Mouse (Mus musculus): ENCODE measurements around the gene Olfr135. TPM values are rescaled to one million over a fixed set of nuclear protein-coding genes. Genes with fewer than 3 reads are reported as not detected.

Gene Olfr135
- polyA plus RNA-seq (2012; rRNA removed) = not detected in 2 replicates

GRCm38 (mm10) chr17:38204035-38204434 is at the start of gene Olfr135:
Olfr135 (plus strand) TSS chr17:38204335.

GRCm38 (mm10) chr17:38171088-38171487 is 33.0 kb upstream of the Olfr135 start, which contains the start of gene Olfr134:
Olfr134 (plus strand) TSS chr17:38171388.

Other genes starting within 250 kb of the Olfr135 start
- gene Olfr129, start 144.3 kb upstream of the Olfr135 start, polyA plus RNA-seq (2012; rRNA removed) = not detected in 2 replicates
- gene Olfr130, start 140.4 kb upstream of the Olfr135 start, polyA plus RNA-seq (2012; rRNA removed) = not detected in 2 replicates
- gene Olfr131, start 115.6 kb upstream of the Olfr135 start, polyA plus RNA-seq (2012; rRNA removed) = not detected in 2 replicates
- gene Olfr132, start 69.8 kb upstream of the Olfr135 start, polyA plus RNA-seq (2012; rRNA removed) = not detected in 2 replicates
- gene Olfr133, start 59.1 kb upstream of the Olfr135 start, polyA plus RNA-seq (2012; rRNA removed) = not detected in 2 replicates
- not detected in 2 replicates for gene Olfr134, start 32.9 kb upstream of the Olfr135 start, polyA plus RNA-seq (2012; rRNA removed)
- not detected in 2 replicates for gene Olfr138, start 56.7 kb downstream of the Olfr135 start, polyA plus RNA-seq (2012; rRNA removed)
- gene Olfr137, start 103.2 kb downstream of the Olfr135 start, polyA plus RNA-seq (2012; rRNA removed) = not detected in 2 replicates
- not detected in 2 replicates for gene Olfr136, start 125.5 kb downstream of the Olfr135 start, polyA plus RNA-seq (2012; rRNA removed)
- not detected in 2 replicates for gene Esp36, start 215.8 kb downstream of the Olfr135 start, polyA plus RNA-seq (2012; rRNA removed)